Mouse (Mus musculus): ENCODE measurements around the gene Acacb.

GRCm38 (mm10) chr5:114135516-114135915 is 10.8 kb upstream of the Acacb start:
- no peak for TF ChIP-seq CTCF (IDR thresholded peaks at IDR 0.05; ENCODE audit: low read depth, low read length)
- no peak for TF ChIP-seq TAL1 (conservative IDR thresholded peaks at IDR 0.05; ENCODE audit: low read depth, low read length)
- no peak for TF ChIP-seq GATA1 (IDR thresholded peaks at IDR 0.05; ENCODE audit: borderline replicate concordance, low read length)

Data from G1E (cell line).